Mouse (Mus musculus) inflammation-experienced regulatory T-cells, adult 6 months (primary cell): ENCODE results near the gene Mks1. TPM values are rescaled to one million over a fixed set of nuclear protein-coding genes. Genes with fewer than 3 reads are reported as not detected.

Source experiments
- ATAC-seq: one replicate; pipeline ENCODE4 v1.8.0; 2017
- polyA plus RNA-seq, 3 experiments: library from polyadenylated mRNA; unstranded; fragments of 100-300 nt; shearing (Covaris generic); gene quantifications; one replicate each; pipeline ENCODE4 v1.2.1; 2017

The Mks1 gene
- polyA plus RNA-seq, 3 experiments from 2014 or later = 5.0 to 11.2 (median 5.6) TPM

DNA sequence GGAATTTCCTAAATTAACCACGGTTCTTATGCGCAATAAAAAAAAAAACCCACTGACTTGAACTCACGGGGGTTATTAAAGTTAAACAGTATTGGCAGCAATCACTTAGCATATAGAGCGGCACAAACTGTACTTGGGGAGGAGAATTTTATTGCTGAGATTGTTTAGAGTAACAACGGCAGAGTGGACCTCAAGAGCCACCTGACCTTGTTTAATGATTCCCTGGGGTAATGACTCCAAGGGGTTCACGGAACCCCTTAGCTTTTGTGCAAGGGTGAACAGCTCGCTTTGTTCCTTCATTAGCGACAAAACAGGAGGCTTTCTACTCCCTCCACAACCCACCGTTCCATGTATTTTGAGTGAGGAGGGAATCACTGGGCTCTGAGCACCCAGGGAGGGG, 26.8 kb downstream of the Mks1 start:
- ATAC-seq = no peak

DNA sequence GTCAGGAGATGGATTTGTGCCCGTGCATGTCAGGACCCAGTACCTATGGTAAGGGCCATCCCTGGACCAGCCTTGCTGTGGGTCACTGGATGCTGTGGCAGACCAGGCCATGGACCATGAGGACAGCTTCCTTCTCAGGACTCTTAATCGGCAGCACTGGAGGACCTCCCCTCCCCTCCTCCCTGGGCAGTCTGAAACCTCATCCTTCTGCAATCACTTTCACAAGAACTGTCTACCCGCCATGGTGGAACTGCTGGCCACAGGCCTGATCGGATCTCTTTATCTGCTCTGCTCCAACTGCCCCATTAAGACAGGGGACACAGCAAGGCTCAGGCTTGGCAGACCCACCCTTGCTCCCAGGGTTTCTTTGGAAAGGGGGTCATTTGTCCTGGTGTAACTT, 28.7 kb downstream of the Mks1 start:
- ATAC-seq = no peak

DNA sequence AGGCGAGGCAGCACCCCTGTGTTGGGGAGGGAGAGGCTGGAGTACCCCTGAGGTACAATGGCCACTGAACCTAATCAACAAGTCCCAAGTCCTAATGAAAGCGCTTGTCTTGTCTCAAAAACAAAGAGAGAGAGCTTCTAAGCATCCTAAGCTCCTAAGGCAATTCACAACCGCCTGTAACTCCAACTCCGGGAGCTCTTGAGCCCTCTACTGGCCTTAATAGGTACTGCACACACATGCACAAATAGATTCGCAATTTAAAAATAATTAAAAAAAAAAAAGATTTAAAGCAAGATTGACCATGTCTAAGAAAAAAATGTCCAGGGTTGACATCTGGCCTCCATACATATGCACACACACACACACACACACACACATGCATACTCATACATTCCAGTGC, 30.5 kb downstream of the Mks1 start:
- ATAC-seq = no peak

DNA sequence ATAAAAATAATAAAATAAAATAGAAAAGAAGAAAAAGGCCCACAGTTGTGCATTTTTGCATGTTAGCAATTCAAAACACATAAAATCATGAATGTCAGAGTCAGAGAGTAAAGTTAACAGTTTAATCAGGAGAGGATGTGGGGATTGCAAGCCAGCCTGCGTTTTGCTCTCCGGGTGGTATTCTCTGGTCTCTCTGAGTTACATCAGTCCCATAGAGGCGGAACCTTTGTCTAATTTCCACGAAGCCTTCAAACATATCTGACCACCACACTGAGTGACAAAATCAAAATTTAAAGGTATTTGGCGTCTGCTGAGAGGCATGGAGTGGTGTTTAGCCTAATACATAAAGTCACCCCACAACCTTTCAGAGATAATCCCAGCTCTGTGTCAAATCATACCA, 31.8 kb downstream of the Mks1 start:
- ATAC-seq = no peak

DNA sequence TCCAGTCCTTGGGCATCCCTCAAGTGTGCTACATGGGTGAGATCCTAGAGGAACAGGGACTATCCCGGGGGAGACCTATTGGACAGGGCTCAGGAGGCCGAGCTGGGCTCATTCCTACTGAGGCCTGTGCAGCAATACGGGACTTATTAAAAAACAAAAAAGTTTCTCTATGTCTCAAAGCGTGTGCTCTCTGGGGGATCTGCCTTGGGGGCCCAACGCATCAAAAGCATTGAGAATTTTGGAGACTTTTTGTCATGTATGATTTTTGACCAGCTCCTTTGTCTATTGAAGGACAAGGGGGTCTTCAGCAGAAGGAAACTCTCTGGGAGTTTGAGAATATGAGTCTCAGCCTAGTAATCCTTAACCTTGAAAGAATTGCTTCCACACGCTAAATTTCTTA, 39.2 kb downstream of the Mks1 start, which contains the start of gene Olfr462:
TSS of gene Olfr462 (minus strand) at position 101 of the 400 bp plus-strand sequence.
- no peak for ATAC-seq

DNA sequence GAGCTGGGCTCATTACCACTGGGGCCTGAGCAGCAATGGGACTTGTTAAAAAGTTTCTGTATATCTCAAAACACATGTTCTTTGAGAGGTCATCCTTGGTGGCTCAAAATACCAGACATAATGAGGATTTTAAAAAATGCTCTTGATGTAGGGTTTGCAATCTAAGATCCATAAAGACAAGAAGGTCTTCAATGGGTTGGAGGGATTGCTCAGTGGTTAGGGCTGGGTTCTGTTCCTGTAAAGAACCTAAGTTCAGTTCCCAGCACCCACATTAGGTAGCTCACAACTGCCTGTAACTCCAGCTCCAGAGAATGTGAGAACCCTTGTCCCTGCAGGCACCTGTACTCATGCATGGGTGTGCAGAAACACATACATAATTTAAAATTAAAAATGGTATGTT, 44.3 kb downstream of the Mks1 start, which contains the start of gene Olfr463:
TSS of gene Olfr463 (minus strand) at position 101 of the 400 bp plus-strand sequence.
- no peak for ATAC-seq

DNA sequence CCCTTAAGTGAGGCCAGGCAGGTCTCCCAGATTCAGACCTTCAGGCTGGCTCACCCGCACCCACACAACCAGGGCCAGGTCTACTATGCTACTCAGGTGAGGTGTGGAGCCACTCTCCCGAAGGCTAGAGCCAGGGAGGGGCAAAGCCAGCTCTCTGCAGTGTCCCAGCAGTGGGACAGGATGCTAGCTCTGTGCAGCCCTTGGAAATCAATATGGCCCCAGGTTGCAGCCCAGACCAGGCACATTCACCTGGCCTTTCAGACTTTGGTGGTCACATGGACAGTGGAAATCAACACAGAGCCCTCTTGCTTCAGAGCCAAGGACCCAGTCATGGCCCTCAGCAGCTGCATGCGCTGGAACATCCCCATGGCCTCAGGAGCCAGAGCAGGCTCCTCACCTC, 51.3 kb downstream of the Mks1 start:
- ATAC-seq = no peak

Other genes starting within 250 kb of the Mks1 start
- under 1 TPM; 0.21 to 0.34 (median 0.23) TPM for gene Hsf5, start 236.1 kb upstream of the Mks1 start, polyA plus RNA-seq
- 10 to 100 TPM; 35.2 to 53.0 (median 47.2) TPM for gene Rnf43, start 190.5 kb upstream of the Mks1 start, polyA plus RNA-seq
- 100 to 1,000 TPM; 357 to 377 (median 371) TPM for gene Supt4a, start 115.7 kb upstream of the Mks1 start, polyA plus RNA-seq
- gene Tspoap1, start 92.7 kb upstream of the Mks1 start, polyA plus RNA-seq = 1 to 10 TPM; 1.7 to 3.8 (median 3.4) TPM
- gene Mpo, start 59.6 kb upstream of the Mks1 start, polyA plus RNA-seq = not detected
- gene Lpo, start 24.9 kb upstream of the Mks1 start, polyA plus RNA-seq = not detected
- not detected for gene Epx, start 22.3 kb downstream of the Mks1 start, polyA plus RNA-seq
- not detected for gene Olfr462, start 39.1 kb downstream of the Mks1 start, polyA plus RNA-seq
- gene Olfr463, start 44.2 kb downstream of the Mks1 start, polyA plus RNA-seq = not detected
- gene Olfr464, start 67.8 kb downstream of the Mks1 start, polyA plus RNA-seq = not detected
- gene Dynll2, start 134.3 kb downstream of the Mks1 start, polyA plus RNA-seq = 1 to 10 TPM; 1.7 to 7.1 (median 3.9) TPM
- gene Srsf1, start 194.2 kb downstream of the Mks1 start, polyA plus RNA-seq = 10 to 100 TPM; 40.8 to 52.4 (median 50.5) TPM
- 10 to 100 TPM; 19.3 to 25.6 (median 21.5) TPM for gene Vezf1, start 215.1 kb downstream of the Mks1 start, polyA plus RNA-seq
- gene Cuedc1, start 244.8 kb downstream of the Mks1 start, polyA plus RNA-seq = 1 to 10 TPM; 2.0 to 6.4 (median 5.2) TPM